Mouse (Mus musculus) mouse embryonic stem cell (cell line): ENCODE measurements at regions not wholly inside any gene's neighbourhood (a gene's known extent, or its start where the extent isn't known, plus 50 kb on each side); places are given as distances from the start of the nearest gene placed in this dataset.

Experiments
- in situ Hi-C, 2 experiments: fragments of 300-500 bp; cut with MboI; formaldehyde crosslinking; loops; 1 replicate in 1 of 2; 3 replicates in 1 of 2; pipeline ENCODE4 v1.14.3; 2019 to 2020; ENCODE audit warnings: low sequenced_read_pairs in 2 of 2, low pct_unique_long_range_greater_than_20kb in 1 of 2, mixed read lengths in 1 of 2; ENCODE audit not compliant: unreplicated experiment in 1 of 2

DNA sequence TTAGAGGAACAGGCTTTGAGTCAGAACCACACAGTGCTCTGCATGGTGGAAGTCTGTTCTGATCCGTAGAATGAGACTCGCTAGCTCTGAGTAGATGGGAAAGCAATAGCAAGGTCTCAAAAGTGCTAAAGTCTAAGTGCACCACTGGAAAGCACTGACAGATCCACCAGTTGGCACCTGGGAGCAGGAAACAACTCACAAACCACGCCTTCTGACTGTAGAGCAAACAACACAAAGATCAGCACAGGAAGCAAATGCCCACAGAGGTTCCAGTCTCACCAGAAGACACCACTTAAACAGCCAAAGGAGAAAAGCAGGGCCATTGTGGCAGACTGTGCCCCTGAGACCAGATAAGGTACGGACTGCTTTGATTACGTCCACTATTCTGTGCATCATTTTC lies 121.1 kb upstream of the 2610301B20Rik start:
- in situ Hi-C loops, result no loop called here

DNA sequence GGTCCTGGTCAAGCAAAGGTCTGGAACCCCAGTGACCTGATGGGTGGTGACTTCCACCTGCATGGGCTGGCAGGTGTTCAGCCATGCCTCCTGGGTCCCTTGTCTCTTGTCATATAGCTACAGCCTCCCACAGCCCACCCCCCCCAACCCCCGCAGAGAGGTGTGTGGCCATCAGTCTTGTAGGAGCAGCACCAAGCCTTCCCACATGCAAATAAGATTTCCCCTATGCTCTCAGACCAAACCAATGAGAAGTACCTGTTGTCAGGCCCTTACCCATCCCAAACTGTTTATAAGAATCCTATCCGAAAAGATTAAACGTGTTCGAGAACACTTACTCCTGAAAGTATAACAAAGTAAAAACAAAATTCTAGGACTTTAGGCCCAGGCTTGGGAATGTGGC lies 114.8 kb upstream of the 2610301B20Rik start:
- in situ Hi-C loops, result no loop called here

DNA sequence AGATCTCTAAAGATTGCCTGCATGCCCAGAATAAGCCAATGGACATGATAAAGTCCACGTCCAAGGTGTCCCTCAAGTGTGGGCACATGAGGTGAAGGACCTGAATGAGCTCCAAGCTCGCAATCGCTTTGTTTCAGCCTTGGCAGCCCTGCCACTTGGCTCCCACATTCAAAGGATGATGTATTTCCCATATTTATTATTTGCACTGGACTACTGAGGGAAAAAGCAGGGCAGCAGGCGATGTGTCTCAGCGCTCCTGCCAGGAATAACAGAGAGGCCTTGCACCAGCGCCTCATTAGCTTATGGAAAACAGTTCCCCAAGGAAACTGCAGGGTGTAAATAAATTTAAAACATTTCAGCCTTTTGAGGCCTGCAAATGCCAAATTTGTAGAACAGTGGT lies 106.6 kb upstream of the 2610301B20Rik start:
- in situ Hi-C loops, result no loop called here

GRCm38 (mm10) chr4:10770026-10770643 lies 104.2 kb upstream of the 2610301B20Rik start:
- in situ Hi-C loops, result no loop called here

- in situ Hi-C loops, result no loop called here
These were observed 99.6 kb upstream of the 2610301B20Rik start for GRCm38 (mm10) chr4:10774557-10775215.

GRCm38 (mm10) chr4:10786701-10787100 lies 87.6 kb upstream of the 2610301B20Rik start:
- in situ Hi-C loops, result no loop called here

DNA sequence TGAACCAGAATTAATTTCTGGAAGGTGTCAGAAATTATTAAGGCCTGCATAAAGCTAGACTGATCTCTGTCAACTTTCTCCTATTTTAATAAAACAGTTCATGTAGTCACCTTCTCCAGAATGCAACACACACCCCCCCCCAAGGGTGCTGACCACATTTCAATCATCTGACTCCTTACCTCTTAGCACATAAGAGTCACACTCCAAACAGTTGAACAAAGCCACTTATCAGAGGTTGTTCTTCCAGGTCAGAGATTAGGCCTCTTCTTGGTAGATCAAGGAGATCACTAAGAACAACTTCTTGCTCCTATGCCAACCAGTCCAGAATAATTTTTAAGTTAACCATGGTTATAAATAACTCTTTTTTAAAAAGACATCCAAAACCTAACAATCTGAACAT lies 86.0 kb upstream of the 2610301B20Rik start:
- in situ Hi-C loops, result no loop called here

GRCm38 (mm10) chr4:10789141-10789540 lies 85.2 kb upstream of the 2610301B20Rik start:
- in situ Hi-C loops, result no loop called here

GRCm38 (mm10) chr4:10792628-10793027 lies 81.7 kb upstream of the 2610301B20Rik start:
- in situ Hi-C loops, result no loop called here

DNA sequence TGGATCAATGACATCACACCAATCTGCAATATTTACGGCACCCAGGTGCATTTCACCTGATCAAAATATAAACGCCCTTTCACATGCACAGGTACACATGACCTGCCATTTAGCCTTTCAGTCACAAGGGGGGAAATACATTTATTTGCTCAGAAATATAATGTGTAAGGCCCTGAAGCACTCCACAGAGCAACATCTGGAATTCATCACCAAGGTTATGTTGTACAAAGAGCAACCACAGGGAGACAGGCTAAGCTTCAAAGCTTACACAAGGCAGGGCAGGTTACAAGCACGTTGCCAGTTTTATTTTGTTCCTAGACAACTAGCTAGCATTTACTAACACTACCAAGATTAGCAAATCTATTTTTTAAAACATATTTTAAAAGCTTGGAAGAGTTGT lies 79.8 kb upstream of the 2610301B20Rik start:
- in situ Hi-C loops, result no loop called here

DNA sequence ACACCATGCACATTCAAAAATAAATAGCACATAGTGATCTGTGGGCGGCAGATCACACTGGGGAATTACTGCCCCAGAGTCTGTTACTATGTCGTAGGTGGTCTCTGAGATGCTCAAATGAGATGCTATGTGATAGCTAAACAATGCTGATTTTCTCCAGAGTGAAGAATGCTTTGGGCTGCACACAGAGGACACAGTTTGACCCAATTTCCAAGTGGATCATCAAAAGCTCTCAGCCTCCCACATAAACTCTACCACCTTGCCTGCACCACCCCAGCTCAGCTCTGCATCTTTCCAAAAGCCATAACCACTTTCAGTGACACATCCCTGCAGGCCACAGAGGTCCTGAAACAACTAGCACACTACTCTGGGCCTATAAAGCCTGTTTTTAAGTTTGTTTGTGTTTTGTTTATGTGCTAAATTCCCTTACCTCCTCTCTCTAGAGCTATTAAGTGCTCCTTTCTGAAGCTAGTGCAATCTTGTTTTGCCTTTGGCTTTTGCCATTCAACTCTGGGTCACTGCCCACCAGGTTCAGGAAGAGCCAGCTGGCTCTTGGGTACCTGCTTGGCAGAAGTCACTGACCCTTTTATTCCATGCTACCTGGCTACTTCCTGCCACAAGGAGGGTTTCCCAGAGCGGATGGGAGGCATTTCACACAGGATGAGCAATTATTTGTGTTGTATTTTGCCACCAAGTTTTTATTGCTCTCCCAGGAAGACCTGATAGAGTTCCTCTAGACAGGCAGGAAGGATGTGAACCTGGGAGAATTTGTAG lies 73.3 kb upstream of the 2610301B20Rik start:
- in situ Hi-C loops, result no loop called here

DNA sequence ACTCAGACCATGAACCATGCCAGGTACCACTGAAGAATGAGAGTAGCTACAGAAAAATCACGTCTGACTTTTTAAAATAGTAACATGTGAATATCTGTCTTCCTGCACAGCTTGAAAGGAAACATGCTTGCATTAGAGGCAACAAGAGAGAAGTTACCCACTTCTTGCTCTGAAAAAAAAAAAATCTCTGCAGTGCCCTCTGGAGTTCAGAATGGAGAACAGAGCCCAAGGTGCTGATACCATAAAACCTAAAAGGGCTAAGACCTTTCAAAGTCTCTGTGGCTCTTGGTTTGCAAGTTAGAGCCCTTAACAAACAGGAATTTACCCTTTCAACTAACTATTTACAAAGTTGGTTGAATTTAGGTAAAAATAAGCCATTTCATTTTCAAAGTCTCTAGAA lies 69.6 kb upstream of the 2610301B20Rik start:
- in situ Hi-C loops, result no loop called here

- in situ Hi-C loops, result no loop called here
These were observed 67.0 kb upstream of the 2610301B20Rik start for GRCm38 (mm10) chr4:10807260-10807659.

GRCm38 (mm10) chr4:10812931-10813330 lies 61.4 kb upstream of the 2610301B20Rik start:
- in situ Hi-C loops, result no loop called here
